Mouse (Mus musculus) limb, embryonic 15.5 days (tissue): ENCODE measurements at regions not wholly inside any gene's neighbourhood (a gene's known extent, or its start where the extent isn't known, plus 50 kb on each side); places are given as distances from the start of the nearest gene placed in this dataset.

ENCODE experiments used
- ATAC-seq: fragments of 200-750 bp; cut with Nextera tagmentation; 2 replicates; pipeline ENCODE4 v1.8.0; 2017; ENCODE audit warnings: low read depth, moderate TSS enrichment; ENCODE audit not compliant: insufficient number of reproducible peaks, low FRiP score, low TSS enrichment
- H3K27ac ChIP-seq: fragments of 300-500 bp; sonication (generic); 2 replicates; pipeline ENCODE4 v1.5.1; 2015; ENCODE audit warnings: moderate library complexity, mild to moderate bottlenecking, inconsistent platforms
- H3K27me3 ChIP-seq: fragments of 300-500 bp; sonication (generic); 2 replicates; pipeline ENCODE4 v1.6.1; 2015; ENCODE audit warnings: inconsistent platforms
- H3K36me3 ChIP-seq: fragments of 300-500 bp; sonication (generic); 2 replicates; pipeline ENCODE4 v1.6.1; 2015; ENCODE audit warnings: inconsistent platforms
- H3K4me1 ChIP-seq: fragments of 300-500 bp; sonication (generic); 2 replicates; pipeline ENCODE4 v1.6.1; 2015; ENCODE audit warnings: inconsistent platforms
- H3K4me2 ChIP-seq: fragments of 300-500 bp; sonication (generic); 2 replicates; pipeline ENCODE4 v1.6.1; 2015; ENCODE audit warnings: mild to moderate bottlenecking, inconsistent platforms
- H3K4me3 ChIP-seq: fragments of 300-500 bp; sonication (generic); 2 replicates; pipeline ENCODE4 v1.5.1; 2015; ENCODE audit warnings: mild to moderate bottlenecking, inconsistent platforms
- H3K9ac ChIP-seq: fragments of 300-500 bp; sonication (generic); 2 replicates; pipeline ENCODE4 v1.6.1; 2015; ENCODE audit warnings: inconsistent platforms
- H3K9me3 ChIP-seq: fragments of 300-500 bp; sonication (generic); 2 replicates; pipeline ENCODE4 v1.6.1; 2016; ENCODE audit warnings: inconsistent platforms
- WGBS: fragments of 180-500 bp; shearing (Covaris S2); methylation state at CpG from one replicate; pipeline ENCODE4 v1.1.7; 2015; 5-methylcytosine and 5-hydroxymethylcytosine counted together

DNA sequence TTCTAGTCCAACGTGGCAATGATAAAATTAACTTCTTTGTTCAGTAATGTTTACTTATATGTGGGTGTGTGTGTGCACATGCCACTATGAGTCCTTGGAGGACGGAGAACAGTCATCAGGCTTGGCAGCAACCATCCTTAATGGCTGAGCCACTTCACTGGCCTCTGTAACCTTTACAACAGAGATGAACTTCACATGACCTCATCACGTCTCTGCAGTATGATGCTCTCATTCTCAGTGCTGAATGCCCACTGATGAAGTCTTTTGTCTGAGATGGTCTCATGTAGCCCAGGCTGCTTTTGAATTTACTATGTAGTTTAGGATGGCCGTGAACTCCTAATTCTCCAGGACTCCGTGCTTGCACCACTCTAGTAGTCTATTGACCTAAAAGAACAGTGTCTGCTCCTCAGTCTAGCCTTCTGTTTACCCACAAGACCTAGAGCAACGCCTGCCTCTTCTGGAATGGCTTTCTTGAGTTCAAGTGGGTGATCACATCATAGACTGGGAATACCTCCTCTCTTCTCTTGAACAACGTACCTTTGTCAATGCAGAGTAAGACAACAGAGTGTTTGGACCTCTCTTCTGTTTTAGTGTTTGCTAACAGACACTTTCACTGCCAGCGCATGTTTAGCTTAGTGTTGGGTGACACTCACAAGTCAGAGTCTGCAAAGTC lies 308.8 kb downstream of the 1810013L24Rik start:
- Histone ChIP-seq H3K9ac (no peak overlapping the region), H3K9me3 (no peaks in the 10 kb centered on the region), H3K4me2 (no peak overlapping the region), H3K4me3 (no peak overlapping the region), H3K27ac (no peak overlapping the region), H3K4me1 (no peaks in the 10 kb centered on the region), H3K36me3 (no peaks in the 10 kb centered on the region), H3K27me3 (no peaks in the 10 kb centered on the region)
- no peak for ATAC-seq
- 71% methylated on average over 8 of the region's 8 CpGs for WGBS

GRCm38 (mm10) chr16:9139405-9139804 lies 309.5 kb downstream of the 1810013L24Rik start:
- no peaks in the 10 kb centered on the region for H3K27me3 ChIP-seq
- H3K4me3 ChIP-seq, result no peak overlapping the region
- 81% methylated on average over 3 of the region's 3 CpGs for WGBS
- no peak for ATAC-seq
- H3K4me2 ChIP-seq, result no peak overlapping the region
- no peaks in the 10 kb centered on the region for H3K9me3 ChIP-seq
- H3K27ac ChIP-seq, result no peak overlapping the region
- no peak overlapping the region for H3K9ac ChIP-seq
- H3K4me1 ChIP-seq, result no peaks in the 10 kb centered on the region
- no peaks in the 10 kb centered on the region for H3K36me3 ChIP-seq

DNA sequence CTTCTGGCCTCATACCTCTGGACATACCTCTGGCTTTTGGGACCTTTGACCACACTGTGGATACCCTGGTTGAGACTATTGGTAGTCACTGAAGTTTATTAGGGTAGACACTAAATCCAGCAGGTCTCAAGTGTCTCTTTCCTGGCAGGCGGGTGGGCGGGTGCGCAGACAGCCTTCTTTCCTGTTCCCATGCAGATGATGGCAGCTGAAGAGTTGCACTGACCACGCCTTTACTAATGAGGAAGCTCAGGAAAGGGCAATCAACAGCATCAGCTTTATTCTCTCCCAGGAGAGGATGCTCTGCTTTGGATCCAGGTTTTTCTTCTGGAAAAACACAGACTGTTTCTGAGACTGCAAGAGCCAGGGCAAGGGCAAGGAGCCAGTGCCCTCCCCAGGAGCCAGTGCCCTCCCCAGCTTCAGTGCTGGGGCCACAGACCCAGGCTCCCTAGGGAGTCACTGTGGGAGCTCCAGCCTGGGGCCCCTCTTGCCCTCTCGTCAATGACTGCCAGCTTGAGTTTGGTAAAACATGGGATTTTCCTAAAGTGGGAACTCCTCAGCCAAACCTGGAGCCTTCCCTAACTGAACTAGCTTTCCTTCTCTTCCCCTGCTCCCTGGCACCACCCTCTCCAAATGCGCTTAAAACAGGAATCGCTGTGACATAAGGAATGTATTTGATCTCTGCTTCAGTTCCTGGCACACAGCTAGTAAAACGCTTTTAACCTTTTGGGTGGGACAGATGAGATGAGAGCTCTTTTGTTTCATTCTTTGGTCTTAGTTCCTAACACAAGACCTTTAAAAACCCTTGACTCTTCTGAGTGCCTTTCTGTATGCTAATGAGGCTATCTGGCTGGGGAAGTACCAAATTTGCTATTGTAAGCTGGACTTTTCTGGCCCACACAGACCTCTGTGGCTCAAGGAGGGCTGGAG lies 319.6 kb downstream of the 1810013L24Rik start:
- no peaks in the 10 kb centered on the region for H3K9me3 ChIP-seq
- ATAC-seq, result no peak
- 43% methylated on average over 8 of the region's 8 CpGs for WGBS
- H3K27ac ChIP-seq, result no peak overlapping the region
- H3K36me3 ChIP-seq, result no peaks in the 10 kb centered on the region
- H3K4me1 ChIP-seq, result peaks cover 4% of the 10 kb centered on the region; the same call in 1 of the 2 replicates
- H3K9ac ChIP-seq, result no peak overlapping the region
- H3K4me2 ChIP-seq, result no peak overlapping the region
- no peak overlapping the region for H3K4me3 ChIP-seq
- no peaks in the 10 kb centered on the region for H3K27me3 ChIP-seq

DNA sequence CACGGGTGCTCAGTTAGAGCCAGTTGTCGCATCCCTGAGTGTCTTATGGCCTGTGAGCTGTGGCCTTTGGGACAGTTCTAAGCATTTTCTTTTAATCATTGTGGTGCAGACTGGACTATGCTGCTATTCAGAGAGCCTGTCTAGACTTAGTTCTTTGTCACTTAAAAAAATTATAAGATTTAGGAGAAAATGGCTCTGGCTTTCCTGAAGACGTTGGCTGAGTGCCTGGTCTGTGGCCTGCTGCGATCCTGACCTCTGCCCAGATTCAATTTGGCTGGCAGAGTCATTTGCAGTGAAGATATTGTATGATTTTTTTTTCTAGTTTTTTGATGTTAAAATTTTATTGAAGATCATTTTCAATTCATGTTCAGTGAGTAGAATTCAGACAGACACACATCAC lies 322.0 kb downstream of the 1810013L24Rik start:
- H3K4me1 ChIP-seq, result peaks cover 4% of the 10 kb centered on the region; the same call in 1 of the 2 replicates
- ATAC-seq, result no peak
- H3K4me3 ChIP-seq, result no peak overlapping the region
- H3K9me3 ChIP-seq, result no peaks in the 10 kb centered on the region
- H3K4me2 ChIP-seq, result no peak overlapping the region
- no peak overlapping the region for H3K9ac ChIP-seq
- WGBS, result 65% methylated on average over 4 of the region's 4 CpGs
- H3K36me3 ChIP-seq, result no peaks in the 10 kb centered on the region
- H3K27me3 ChIP-seq, result no peaks in the 10 kb centered on the region
- H3K27ac ChIP-seq, result no peak overlapping the region

- H3K4me3 ChIP-seq, result no peak overlapping the region
- WGBS, result 88% methylated on average over 4 of the region's 4 CpGs
- H3K27me3 ChIP-seq, result no peaks in the 10 kb centered on the region
- no peak overlapping the region for H3K27ac ChIP-seq
- H3K9ac ChIP-seq, result no peak overlapping the region
- H3K4me2 ChIP-seq, result no peak overlapping the region
- peaks cover 4% of the 10 kb centered on the region; the same call in 1 of the 2 replicates for H3K4me1 ChIP-seq
- H3K36me3 ChIP-seq, result no peaks in the 10 kb centered on the region
- no peaks in the 10 kb centered on the region for H3K9me3 ChIP-seq
- ATAC-seq, result no peak
Observed at GRCm38 (mm10) chr16:9153501-9153900, 323.6 kb downstream of the 1810013L24Rik start.

- no peak for ATAC-seq
- Histone ChIP-seq H3K4me3 (no peak overlapping the region), H3K27me3 (no peaks in the 10 kb centered on the region), H3K9ac (no peak overlapping the region), H3K27ac (no peak overlapping the region), H3K9me3 (no peaks in the 10 kb centered on the region), H3K4me2 (no peak overlapping the region), H3K4me1 (no peaks in the 10 kb centered on the region), H3K36me3 (no peaks in the 10 kb centered on the region)
- WGBS, result 67% methylated on average over 8 of the region's 8 CpGs
Observed at GRCm38 (mm10) chr16:9165763-9166310, 335.9 kb downstream of the 1810013L24Rik start.

DNA sequence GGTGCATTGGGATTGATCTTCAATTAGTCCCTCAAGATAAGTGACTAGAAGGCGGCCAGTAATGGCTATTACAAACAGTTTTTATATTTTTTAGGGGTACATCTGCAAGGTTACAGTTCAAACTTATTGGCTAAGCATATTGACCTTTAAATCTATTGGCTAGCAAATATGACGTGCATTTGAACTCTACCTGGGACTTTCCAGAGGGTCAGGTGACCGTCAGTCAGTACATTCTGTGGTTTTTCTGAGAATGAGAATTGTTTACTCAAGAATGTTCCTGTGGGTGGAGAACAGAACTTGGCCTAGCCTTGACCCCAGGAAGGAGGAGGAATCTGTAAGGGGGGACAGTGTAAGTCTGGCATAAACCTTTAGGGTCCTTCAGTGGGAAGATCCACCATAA lies 346.5 kb downstream of the 1810013L24Rik start:
- H3K9ac ChIP-seq, result no peak overlapping the region
- H3K4me3 ChIP-seq, result no peak overlapping the region
- no peak overlapping the region for H3K27ac ChIP-seq
- H3K9me3 ChIP-seq, result no peaks in the 10 kb centered on the region
- no peaks in the 10 kb centered on the region for H3K27me3 ChIP-seq
- no peaks in the 10 kb centered on the region for H3K36me3 ChIP-seq
- ATAC-seq, result no peak
- H3K4me1 ChIP-seq, result no peaks in the 10 kb centered on the region
- no peak overlapping the region for H3K4me2 ChIP-seq
- 76% methylated on average over 3 of the region's 3 CpGs for WGBS

DNA sequence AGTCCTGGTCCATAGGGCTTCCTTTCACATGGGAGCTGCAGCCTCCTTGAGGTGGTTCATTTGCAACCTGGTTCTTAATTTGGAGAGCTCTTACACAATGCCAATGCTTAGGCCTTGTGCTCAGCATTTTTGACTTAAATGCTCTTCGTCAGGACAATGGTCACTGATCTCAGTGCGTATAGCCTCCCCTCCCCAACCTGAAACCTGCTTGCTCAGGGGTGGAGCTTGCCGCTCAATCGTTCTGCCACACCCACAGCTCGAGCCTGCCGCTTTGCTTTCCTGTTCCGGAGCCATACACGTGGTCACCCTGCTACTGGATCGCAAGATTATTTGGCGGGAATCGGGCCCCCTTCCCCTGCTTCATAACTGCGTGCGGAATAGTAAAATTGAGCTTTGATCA lies 365.9 kb downstream of the 1810013L24Rik start:
- Histone ChIP-seq H3K4me3 (no peak overlapping the region), H3K36me3 (no peaks in the 10 kb centered on the region), H3K4me2 (no peak overlapping the region), H3K27me3 (no peaks in the 10 kb centered on the region), H3K9me3 (no peaks in the 10 kb centered on the region), H3K27ac (no peak overlapping the region), H3K9ac (no peak overlapping the region), H3K4me1 (no peaks in the 10 kb centered on the region)
- 42% methylated on average over 13 of the region's 13 CpGs for WGBS
- ATAC-seq, result no peak

DNA sequence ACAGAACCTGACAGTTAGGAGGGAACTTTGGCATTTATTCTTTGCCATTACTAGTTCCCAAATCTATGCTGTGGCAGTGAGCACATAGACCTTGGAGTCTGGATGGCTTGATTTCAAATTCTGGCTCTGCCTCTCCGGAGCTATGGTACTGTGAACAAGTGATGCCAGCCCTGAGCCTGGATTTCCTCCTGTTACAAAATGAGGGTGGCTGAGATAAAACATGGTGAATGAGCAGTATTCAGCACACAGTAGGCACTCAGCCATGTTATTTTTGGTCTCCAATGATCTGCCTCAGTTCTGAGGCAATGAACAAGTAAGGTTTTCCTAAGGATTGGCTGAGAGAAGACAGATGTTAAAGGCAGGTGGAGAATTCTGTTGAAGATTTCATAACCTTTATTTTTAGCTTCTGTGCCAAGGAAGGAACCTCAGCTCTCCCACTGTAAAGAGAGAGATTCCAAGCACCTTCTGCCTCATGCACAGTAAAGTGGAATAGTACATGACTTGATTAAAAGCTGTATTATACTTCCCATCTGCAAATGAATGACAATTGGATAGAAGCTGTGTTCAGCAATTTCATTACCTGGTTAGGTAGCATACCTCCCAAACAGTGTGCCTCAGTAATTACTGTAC lies 369.1 kb downstream of the 1810013L24Rik start:
- Histone ChIP-seq H3K4me1 (no peaks in the 10 kb centered on the region), H3K9ac (no peak overlapping the region), H3K4me2 (no peak overlapping the region), H3K27me3 (no peaks in the 10 kb centered on the region), H3K9me3 (no peaks in the 10 kb centered on the region), H3K36me3 (no peaks in the 10 kb centered on the region), H3K27ac (no peak overlapping the region), H3K4me3 (no peak overlapping the region)
- 71% methylated on average over 1 of the region's 1 CpGs for WGBS
- no peak for ATAC-seq

GRCm38 (mm10) chr16:9208602-9209001 lies 378.7 kb downstream of the 1810013L24Rik start:
- no peaks in the 10 kb centered on the region for H3K27me3 ChIP-seq
- no peak overlapping the region for H3K4me3 ChIP-seq
- no peak overlapping the region for H3K27ac ChIP-seq
- H3K36me3 ChIP-seq, result no peaks in the 10 kb centered on the region
- 81% methylated on average over 4 of the region's 4 CpGs for WGBS
- no peaks in the 10 kb centered on the region for H3K4me1 ChIP-seq
- H3K9me3 ChIP-seq, result no peaks in the 10 kb centered on the region
- H3K9ac ChIP-seq, result no peak overlapping the region
- H3K4me2 ChIP-seq, result no peak overlapping the region
- no peak for ATAC-seq

GRCm38 (mm10) chr16:9211485-9211884 lies 381.6 kb downstream of the 1810013L24Rik start:
- no peak for ATAC-seq
- Histone ChIP-seq H3K4me3 (no peak overlapping the region), H3K9me3 (no peaks in the 10 kb centered on the region), H3K27me3 (no peaks in the 10 kb centered on the region), H3K36me3 (no peaks in the 10 kb centered on the region), H3K9ac (no peak overlapping the region), H3K4me1 (no peaks in the 10 kb centered on the region), H3K4me2 (no peak overlapping the region), H3K27ac (no peak overlapping the region)
- WGBS, result 52% methylated on average over 6 of the region's 6 CpGs

GRCm38 (mm10) chr16:9215131-9215530 lies 385.2 kb downstream of the 1810013L24Rik start:
- no peak overlapping the region for H3K9ac ChIP-seq
- no peaks in the 10 kb centered on the region for H3K4me1 ChIP-seq
- H3K4me3 ChIP-seq, result no peak overlapping the region
- H3K27me3 ChIP-seq, result no peaks in the 10 kb centered on the region
- H3K9me3 ChIP-seq, result no peaks in the 10 kb centered on the region
- ATAC-seq, result no peak
- H3K4me2 ChIP-seq, result no peak overlapping the region
- WGBS, result 50% methylated on average over 1 of the region's 1 CpGs
- no peaks in the 10 kb centered on the region for H3K36me3 ChIP-seq
- no peak overlapping the region for H3K27ac ChIP-seq
